Mouse (Mus musculus) bone marrow, adult 2 months (tissue): ENCODE measurements around the gene Wrap53. TPM values are rescaled to one million over a fixed set of nuclear protein-coding genes. Genes with fewer than 3 reads are reported as not detected.

Source experiments
- H3K27ac ChIP-seq: fragments of 200-500 bp; 2 replicates; pipeline ENCODE4 v1.5.1; 2012; ENCODE audit warnings: low read depth, mild to moderate bottlenecking, control low read depth, inconsistent platforms, low read length; ENCODE audit not compliant: control insufficient read depth, poor library complexity, insufficient read depth
- H3K4me1 ChIP-seq: fragments of 200-500 bp; 2 replicates; pipeline ENCODE4 v1.6.1; 2011; ENCODE audit warnings: low read length; ENCODE audit not compliant: control insufficient read depth, insufficient read depth
- H3K4me3 ChIP-seq: fragments of 200-500 bp; replicated peaks from 2 replicates; pipeline ENCODE3; 2011; ENCODE audit warnings: mild to moderate bottlenecking, low read depth, low read length, control low read depth; ENCODE audit not compliant: control insufficient read depth
- CTCF ChIP-seq: fragments of 200-500 bp; IDR thresholded peaks from 2 replicates; pipeline ENCODE4 v1.5.1; 2011; ENCODE audit warnings: low read length, control low read depth; ENCODE audit not compliant: control insufficient read depth, insufficient read depth
- POLR2A ChIP-seq: fragments of 200-500 bp; IDR thresholded peaks from 2 replicates; pipeline ENCODE4 v1.6.1; 2011; ENCODE audit warnings: low read depth, mild to moderate bottlenecking, control low read depth, low read length, borderline replicate concordance; ENCODE audit not compliant: control insufficient read depth
- WGBS: fragments of 180-500 bp; shearing (Covaris S2); methylation state at CpG from one replicate; pipeline ENCODE4 v1.1.7; 2018; 5-methylcytosine and 5-hydroxymethylcytosine counted together
- polyA plus RNA-seq: library from polyadenylated mRNA; stranded (reverse); fragments of >200 nt; gene quantifications from 2 replicates; pipeline ENCODE4 v1.2.4, GENCODE M21; 2011; ENCODE audit warnings: low replicate concordance; ENCODE audit not compliant: missing spikeins, insufficient read depth, insufficient read length

The Wrap53 gene
- polyA plus RNA-seq, 1 experiment = 36.2 TPM

DNA sequence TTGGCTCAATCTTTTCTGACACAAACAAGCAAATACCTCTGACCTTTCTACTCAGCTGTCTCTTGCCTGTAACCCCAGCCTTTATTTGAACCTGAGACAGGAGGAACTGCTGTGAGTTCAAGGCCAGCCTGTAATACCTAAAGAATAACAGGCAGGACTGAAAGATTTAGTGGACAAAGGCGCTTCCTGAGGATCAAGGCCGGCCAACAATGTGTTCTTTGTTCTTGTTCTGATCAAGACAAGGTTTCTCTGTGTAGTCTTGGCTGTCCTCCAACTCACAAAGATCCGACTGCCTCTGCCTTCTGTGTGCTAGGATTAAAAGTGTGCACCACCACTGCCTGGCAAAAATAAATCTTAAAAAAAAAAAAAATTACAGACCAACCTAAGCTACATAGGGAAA is 15.7 kb downstream of the Wrap53 start:
- no peak overlapping the region for H3K27ac ChIP-seq
- no peak for TF ChIP-seq CTCF
- TF ChIP-seq POLR2A = no peak
- WGBS = 77% methylated on average over 3 of the region's 3 CpGs
- no peaks in the 10 kb centered on the region for H3K4me1 ChIP-seq
- no peak overlapping the region for H3K4me3 ChIP-seq

DNA sequence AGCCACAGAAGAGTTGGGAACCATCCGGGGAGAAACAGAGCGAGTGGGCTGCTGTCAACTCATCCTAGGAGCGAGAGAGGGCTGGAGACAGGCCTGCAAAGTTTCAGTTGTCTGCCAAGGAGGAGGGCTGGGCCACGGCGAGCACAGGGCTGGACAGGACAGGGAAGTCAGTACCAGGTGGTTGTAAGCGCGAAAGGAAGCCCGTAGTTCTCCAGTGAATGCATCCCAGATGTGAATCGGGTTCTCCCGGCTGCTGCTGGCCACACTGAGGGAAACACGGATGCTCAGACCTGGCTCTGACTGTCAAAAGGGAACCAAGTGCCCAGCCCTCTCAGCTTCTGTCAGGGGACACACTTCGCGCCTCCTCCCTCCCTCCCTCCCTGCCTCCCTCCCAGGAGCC is 16.7 kb downstream of the Wrap53 start:
- TF ChIP-seq POLR2A (no peak), CTCF (no peak)
- Histone ChIP-seq H3K27ac (no peak overlapping the region), H3K4me1 (no peaks in the 10 kb centered on the region), H3K4me3 (no peak overlapping the region)
- WGBS = 92% methylated on average over 13 of the region's 13 CpGs

DNA sequence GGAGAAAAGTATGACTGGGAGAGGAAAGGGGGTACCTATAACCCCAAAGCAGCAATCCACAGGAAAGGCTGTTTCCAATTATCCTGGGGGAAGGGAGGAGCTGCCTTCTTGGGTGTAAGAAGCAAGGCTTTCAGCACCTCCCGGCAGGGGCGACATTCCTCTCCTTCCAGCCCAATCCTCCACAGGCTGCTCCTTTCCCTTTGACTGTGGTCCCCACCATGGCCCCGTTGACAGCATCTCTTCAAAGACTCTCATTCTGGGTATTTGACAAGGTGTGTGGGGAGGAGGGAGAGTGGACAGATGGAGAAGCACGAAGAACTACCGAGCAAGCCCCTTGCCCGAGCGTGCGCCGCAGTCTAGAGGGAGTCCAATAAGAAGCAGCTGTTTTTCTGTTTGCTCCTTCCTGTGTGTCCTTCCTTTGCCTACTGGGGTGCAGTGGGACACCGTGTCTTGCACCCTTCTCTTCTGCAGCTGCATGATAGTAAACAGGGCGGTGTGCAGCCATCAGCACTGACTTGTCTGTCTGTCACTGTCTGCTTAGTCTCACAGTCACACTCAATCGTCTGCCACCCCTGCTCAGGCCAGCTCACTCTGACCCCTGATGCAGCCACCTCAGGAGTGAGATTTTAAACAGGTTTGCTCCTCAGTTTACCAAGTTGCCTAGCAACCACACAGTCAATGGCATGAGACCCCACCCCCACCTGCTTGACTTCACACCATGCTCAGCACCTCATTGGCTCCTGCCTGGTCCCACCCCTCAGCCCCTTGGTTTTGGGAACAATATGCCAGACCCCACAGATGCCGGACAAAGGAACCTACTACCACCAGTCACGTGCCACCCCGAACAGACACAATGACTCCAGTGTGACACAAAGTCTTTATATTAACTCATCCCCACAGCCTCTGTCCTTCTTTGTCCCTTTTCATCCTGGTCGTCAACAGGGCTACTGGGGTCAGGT is 18.9 kb downstream of the Wrap53 start:
- no peak for TF ChIP-seq CTCF
- Histone ChIP-seq H3K4me1 (no peaks in the 10 kb centered on the region), H3K4me3 (no peak overlapping the region), H3K27ac (no peak overlapping the region)
- 90% methylated on average over 16 of the region's 16 CpGs for WGBS

- H3K27ac ChIP-seq = no peak within 1 kb of the TSS
- WGBS = 8% methylated on average over 59 of the region's 59 CpGs
- TF ChIP-seq CTCF = no peak
- no peak for TF ChIP-seq POLR2A
- H3K4me1 ChIP-seq = no peaks in the 10 kb centered on the region
- H3K4me3 ChIP-seq = no peak within 1 kb of the TSS
These were observed 19.9 kb downstream of the Wrap53 start, which contains the start of gene Efnb3 for GRCm38 (mm10) chr11:69559851-69560765. TSS of gene Efnb3 (minus strand) at chr11:69560205.

DNA sequence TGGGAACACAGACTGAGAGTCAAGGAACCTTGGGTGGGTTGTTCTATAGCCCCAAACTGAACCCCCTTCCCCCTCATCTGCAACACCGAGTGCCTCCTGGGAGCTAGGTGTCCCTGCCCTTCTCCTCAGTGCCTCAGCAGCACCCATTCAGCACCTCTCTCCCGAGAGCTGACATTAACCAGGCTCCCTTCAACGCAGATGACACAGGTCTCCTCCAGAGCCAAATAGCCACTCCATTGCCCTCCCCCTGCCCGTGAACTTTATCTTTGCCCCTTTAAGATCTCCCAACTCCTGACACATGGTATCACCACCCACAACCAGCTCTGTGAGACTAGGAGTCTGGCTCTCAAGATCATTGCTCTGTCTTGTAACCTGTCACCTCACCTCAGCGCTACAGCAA is 20.9 kb downstream of the Wrap53 start:
- TF ChIP-seq POLR2A (no peak), CTCF (no peak)
- H3K27ac ChIP-seq = no peak overlapping the region
- WGBS = 45% methylated on average over 5 of the region's 5 CpGs
- no peaks in the 10 kb centered on the region for H3K4me1 ChIP-seq
- H3K4me3 ChIP-seq = no peak overlapping the region

DNA sequence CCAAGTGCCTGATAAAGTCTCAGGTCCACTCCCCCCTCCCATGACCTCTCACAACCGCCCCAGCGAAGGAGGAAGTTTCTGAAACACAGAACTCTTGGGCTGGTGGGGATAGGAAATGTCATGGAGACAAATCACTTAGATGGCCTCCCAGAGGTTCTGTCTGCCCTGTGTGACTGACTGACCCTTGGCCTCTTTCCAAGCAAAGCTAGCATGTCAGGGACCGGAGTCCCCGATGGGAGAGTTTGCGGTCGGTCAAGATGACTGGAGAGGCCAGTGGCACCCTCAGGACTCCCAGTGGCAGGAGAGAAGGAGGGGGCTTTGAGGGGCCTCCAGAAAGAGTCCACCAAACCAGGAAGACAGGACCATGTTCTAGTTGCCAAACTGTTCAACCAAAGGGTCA is 21.3 kb downstream of the Wrap53 start:
- Histone ChIP-seq H3K27ac (no peak overlapping the region), H3K4me1 (no peaks in the 10 kb centered on the region), H3K4me3 (no peak overlapping the region)
- 15% methylated on average over 6 of the region's 6 CpGs for WGBS
- TF ChIP-seq CTCF = no peak
- no peak for TF ChIP-seq POLR2A

GRCm38 (mm10) chr11:69557381-69557958 is 22.6 kb downstream of the Wrap53 start:
- TF ChIP-seq CTCF = no peak
- no peak for TF ChIP-seq POLR2A

DNA sequence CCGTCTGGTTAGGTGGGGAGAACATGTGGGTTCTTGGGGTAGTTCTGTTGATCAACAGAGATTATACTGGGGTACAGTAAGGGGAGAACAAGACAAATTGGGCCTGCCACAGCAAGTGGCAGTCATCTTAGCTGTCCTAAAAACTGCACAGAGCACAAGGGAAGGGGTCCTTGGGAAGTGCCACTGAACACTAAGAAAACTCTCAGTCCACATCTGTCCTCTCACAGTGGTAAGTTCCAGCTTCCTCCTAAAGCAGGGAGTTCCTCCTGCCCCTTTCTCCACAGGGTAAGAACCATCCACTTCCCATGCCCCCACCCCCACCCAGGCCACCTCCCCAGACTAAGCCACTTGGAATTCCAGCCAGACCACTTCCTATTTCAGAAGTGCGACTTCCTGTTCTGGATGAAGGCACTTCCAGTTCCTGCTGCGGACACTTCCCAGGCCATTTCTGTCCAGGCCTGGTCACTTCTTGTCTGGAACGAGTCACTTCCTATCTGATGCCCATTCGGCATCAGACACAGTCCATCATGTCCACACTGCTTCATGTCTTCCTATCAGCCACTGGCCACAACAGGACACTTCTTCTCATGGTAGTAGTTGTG is 25.4 kb downstream of the Wrap53 start:
- H3K27ac ChIP-seq = no peak overlapping the region
- no peaks in the 10 kb centered on the region for H3K4me1 ChIP-seq
- 54% methylated on average over 5 of the region's 5 CpGs for WGBS
- no peak overlapping the region for H3K4me3 ChIP-seq
- no peak for TF ChIP-seq CTCF
- TF ChIP-seq POLR2A = no peak

More at GRCm38 (mm10) chr11:69557381-69557958, 22.6 kb downstream of the Wrap53 start:
- no peak overlapping the region for H3K27ac ChIP-seq
- H3K4me3 ChIP-seq = no peak overlapping the region
- WGBS = 59% methylated on average over 14 of the region's 14 CpGs
- no peaks in the 10 kb centered on the region for H3K4me1 ChIP-seq
